Comparison of ENCODE assay signal across 8 mouse cellular contexts in genomic region chr4:106200241-106200640, GRCm38 (mm10).
DNase-seq lines count a peak whose midpoint lies in the region; ATAC-seq lines count a peak whose summit lies in the region.

No protein-coding gene starts in this region.

- ATAC-seq in megakaryocyte progenitor cell, adult 5-6 weeks (replicated peaks; ENCODE audit: poor library complexity): peak; percentile 66
- ATAC-seq in inflammation-experienced regulatory T-cells, adult 6 months: no peak
- no peak for ATAC-seq in activated CD4-positive, CD25-positive, alpha-beta regulatory T cell, adult 4 months

- no peaks in the 10 kb centered on the region for H3K9me3 ChIP-seq in heart, embryonic 10.5 days

- H3K36me3 ChIP-seq in heart, embryonic 10.5 days: no peaks in the 10 kb centered on the region

- peak overlapping the region; percentile 79 for H3K27ac ChIP-seq in heart, embryonic 10.5 days

- WGBS in heart, embryonic 10.5 days: 40% methylated on average over 6 of the region's 6 CpGs

- DNase-seq in adrenal gland, postnatal 14 days: peak; percentile 52
- no peak for DNase-seq in adrenal gland, adult 2 months
- no peak for DNase-seq in heart, embryonic 10.5 days (ENCODE audit: low spot score)
- DNase-seq in kidney, postnatal 36 days: peak; percentile 11 to 17
- DNase-seq in thymus, postnatal 0 days (ENCODE audit: low spot score): no peak

- H3K27me3 ChIP-seq in heart, embryonic 10.5 days (ENCODE audit: insufficient read depth, poor library complexity, severe bottlenecking): no peaks in the 10 kb centered on the region

- H3K4me3 ChIP-seq in heart, embryonic 10.5 days: peak overlapping the region; percentile 39; the same call in 1 of the 2 replicates

- peaks cover 26% of the 10 kb centered on the region for H3K4me1 ChIP-seq in heart, embryonic 10.5 days

Comparison
In these comparisons a context has a peak if more than half of its experiments do, and no peak if none do; other contexts are left out.
1. DNase-seq: peak in adrenal gland, postnatal 14 days (single experiment) and kidney, postnatal 36 days (2 of 2); none in adrenal gland, adult 2 months (single experiment), heart, embryonic 10.5 days (single experiment) and thymus, postnatal 0 days (single experiment).